Mouse (Mus musculus): ENCODE measurements around the gene Dab1. TPM values are rescaled to one million over a fixed set of nuclear protein-coding genes. Genes with fewer than 3 reads are reported as not detected.

The Dab1 gene
- polyA plus RNA-seq, 2 experiments = 0.19 to 0.34 TPM

GRCm38 (mm10) chr4:104766065-104766464, 1146.9 kb downstream of the Dab1 start, which contains the start of gene C8b:
Gene C8b (plus strand): TSS chr4:104766317.
- Histone ChIP-seq H3K36me3 (replicated peaks; ENCODE audit: control insufficient read depth, insufficient read depth, low read depth) (no peaks in the 10 kb centered on the region), H3K27me3 (ENCODE audit: control insufficient read depth, insufficient read depth, low read length) (no peaks in the 10 kb centered on the region), H3K4me2 (ENCODE audit: low read depth) (peak within 1 kb of the TSS; percentile 22), H3K9ac (replicated peaks) (no peak within 1 kb of the TSS), H3K4me3 (ENCODE audit: insufficient read depth in 1 of 2, low read depth in 2 of 2, low read length in 2 of 2) (peak within 1 kb of the TSS; percentile 14 to 24; a peak in 3 of 4 replicates), H3K4me1 (replicated peaks; ENCODE audit: control insufficient read depth in 2 of 2, insufficient read depth in 2 of 2, low read length in 1 of 2) (peaks cover 0 to 2% of the 10 kb centered on the region in 2 experiments; a peak in 2 of 4 replicates), H3K9me3 (ENCODE audit: control insufficient read depth, low read length) (no peaks in the 10 kb centered on the region), H3K27ac (no peak within 1 kb of the TSS)
- ATAC-seq (ENCODE audit: insufficient read depth) (peak; percentile 39; the same call in 1 of the 2 replicates), DNase-seq (ENCODE audit: low read depth in 3 of 3, low spot score in 3 of 3) (peak in 1 of 3 experiments; percentile 7)
- TF ChIP-seq CTCF (IDR thresholded peaks at IDR 0.05; ENCODE audit: low read depth) = no peak
- no peak for TF ChIP-seq EP300 (IDR thresholded peaks at IDR 0.05; ENCODE audit: low read depth)
- 60% methylated on average over 8 of the region's 8 CpGs for WGBS (ENCODE audit: insufficient replicate concordance)

GRCm38 (mm10) chr4:104768190-104768589, 1149.0 kb downstream of the Dab1 start:
- no peak overlapping the region for H3K4me3 ChIP-seq (ENCODE audit: insufficient read depth in 1 of 2, low read depth in 2 of 2, low read length in 2 of 2)
- no peaks in the 10 kb centered on the region for H3K27me3 ChIP-seq (ENCODE audit: control insufficient read depth, insufficient read depth, low read length)
- ATAC-seq (ENCODE audit: insufficient read depth) (no peak), DNase-seq (ENCODE audit: low read depth in 3 of 3, low spot score in 3 of 3) (no peak)
- no peak overlapping the region for H3K4me2 ChIP-seq (ENCODE audit: low read depth)
- WGBS (ENCODE audit: insufficient replicate concordance) = 54% methylated on average over 4 of the region's 4 CpGs
- no peaks in the 10 kb centered on the region for H3K9me3 ChIP-seq (ENCODE audit: control insufficient read depth, low read length)
- TF ChIP-seq CTCF (IDR thresholded peaks at IDR 0.05; ENCODE audit: low read depth) (no peak), EP300 (IDR thresholded peaks at IDR 0.05; ENCODE audit: low read depth) (no peak)
- H3K4me1 ChIP-seq (replicated peaks; ENCODE audit: control insufficient read depth in 2 of 2, insufficient read depth in 2 of 2, low read length in 1 of 2) = peaks cover 0 to 2% of the 10 kb centered on the region in 2 experiments; a peak in 2 of 4 replicates
- H3K27ac ChIP-seq = no peak overlapping the region
- H3K9ac ChIP-seq (replicated peaks) = no peak overlapping the region
- H3K36me3 ChIP-seq (replicated peaks; ENCODE audit: control insufficient read depth, insufficient read depth, low read depth) = no peaks in the 10 kb centered on the region

GRCm38 (mm10) chr4:104769602-104770001, 1150.4 kb downstream of the Dab1 start:
- Histone ChIP-seq H3K36me3 (replicated peaks; ENCODE audit: control insufficient read depth, insufficient read depth, low read depth) (no peaks in the 10 kb centered on the region), H3K9ac (replicated peaks) (no peak overlapping the region), H3K27me3 (ENCODE audit: control insufficient read depth, insufficient read depth, low read length) (no peaks in the 10 kb centered on the region), H3K4me1 (replicated peaks; ENCODE audit: control insufficient read depth in 2 of 2, insufficient read depth in 2 of 2, low read length in 1 of 2) (peaks cover 0 to 2% of the 10 kb centered on the region in 2 experiments; a peak in 2 of 4 replicates), H3K9me3 (ENCODE audit: control insufficient read depth, low read length) (no peaks in the 10 kb centered on the region), H3K4me3 (ENCODE audit: insufficient read depth in 1 of 2, low read depth in 2 of 2, low read length in 2 of 2) (no peak overlapping the region), H3K4me2 (ENCODE audit: low read depth) (no peak overlapping the region), H3K27ac (no peak overlapping the region)
- 55% methylated on average over 8 of the region's 8 CpGs for WGBS (ENCODE audit: insufficient replicate concordance)
- no peak for TF ChIP-seq EP300 (IDR thresholded peaks at IDR 0.05; ENCODE audit: low read depth)
- TF ChIP-seq CTCF (IDR thresholded peaks at IDR 0.05; ENCODE audit: low read depth) = no peak
- DNase-seq (ENCODE audit: low read depth in 3 of 3, low spot score in 3 of 3) (no peak), ATAC-seq (ENCODE audit: insufficient read depth) (no peak)

- no peaks in the 10 kb centered on the region for H3K9me3 ChIP-seq (ENCODE audit: control insufficient read depth, low read length)
- no peak overlapping the region for H3K9ac ChIP-seq (replicated peaks)
- TF ChIP-seq EP300 (IDR thresholded peaks at IDR 0.05; ENCODE audit: low read depth) (no peak), CTCF (IDR thresholded peaks at IDR 0.05; ENCODE audit: low read depth) (no peak)
- DNase-seq (ENCODE audit: low read depth in 3 of 3, low spot score in 3 of 3) = no peak
- H3K4me3 ChIP-seq (ENCODE audit: insufficient read depth in 1 of 2, low read depth in 2 of 2, low read length in 2 of 2) = no peak overlapping the region
- H3K4me2 ChIP-seq (ENCODE audit: low read depth) = no peak overlapping the region
- H3K36me3 ChIP-seq (replicated peaks; ENCODE audit: control insufficient read depth, insufficient read depth, low read depth) = no peaks in the 10 kb centered on the region
- no peak for ATAC-seq (ENCODE audit: insufficient read depth)
- H3K27me3 ChIP-seq (ENCODE audit: control insufficient read depth, insufficient read depth, low read length) = no peaks in the 10 kb centered on the region
- H3K4me1 ChIP-seq (replicated peaks; ENCODE audit: control insufficient read depth in 2 of 2, insufficient read depth in 2 of 2, low read length in 1 of 2) = peaks cover 0 to 2% of the 10 kb centered on the region in 2 experiments; a peak in 2 of 4 replicates
- whole genome bisulfite sequencing (ENCODE audit: insufficient replicate concordance) = 56% methylated on average over 4 of the region's 4 CpGs
- H3K27ac ChIP-seq = no peak overlapping the region
Measured at GRCm38 (mm10) chr4:104770331-104770730, 1151.2 kb downstream of the Dab1 start.

- Histone ChIP-seq H3K4me1 (replicated peaks; ENCODE audit: control insufficient read depth in 2 of 2, insufficient read depth in 2 of 2, low read length in 1 of 2) (no peaks in the 10 kb centered on the region; a peak in 1 of 4 replicates), H3K4me3 (ENCODE audit: insufficient read depth in 1 of 2, low read depth in 2 of 2, low read length in 2 of 2) (no peak overlapping the region), H3K27ac (no peak overlapping the region), H3K36me3 (replicated peaks; ENCODE audit: control insufficient read depth, insufficient read depth, low read depth) (no peaks in the 10 kb centered on the region), H3K9me3 (ENCODE audit: control insufficient read depth, low read length) (no peaks in the 10 kb centered on the region), H3K27me3 (ENCODE audit: control insufficient read depth, insufficient read depth, low read length) (no peaks in the 10 kb centered on the region), H3K9ac (replicated peaks) (no peak overlapping the region), H3K4me2 (ENCODE audit: low read depth) (no peak overlapping the region)
- DNase-seq (ENCODE audit: low read depth in 3 of 3, low spot score in 3 of 3) = no peak
- no peak for ATAC-seq (ENCODE audit: insufficient read depth)
- 47% methylated on average over 3 of the region's 3 CpGs for WGBS (ENCODE audit: insufficient replicate concordance)
- TF ChIP-seq CTCF (IDR thresholded peaks at IDR 0.05; ENCODE audit: low read depth) (no peak), EP300 (IDR thresholded peaks at IDR 0.05; ENCODE audit: low read depth) (no peak)
Measured at GRCm38 (mm10) chr4:104775601-104776000, 1156.4 kb downstream of the Dab1 start.
